8 mouse cellular contexts compared by ENCODE assay signal in genomic region chr7:135716968-135717557, GRCm38 (mm10). TPM values are rescaled to one million over a fixed set of nuclear protein-coding genes. Genes with fewer than 3 reads are reported as not detected.
DNase-seq lines count a peak whose midpoint lies in the region; ATAC-seq and TF ChIP-seq lines count a peak whose summit lies in the region.

No protein-coding gene starts in this region.

- peak overlapping the region; percentile 77 for H3K9ac ChIP-seq in heart, embryonic 13.5 days
- peak overlapping the region; percentile 4; the same call in 1 of the 2 replicates for H3K9ac ChIP-seq in hindbrain, embryonic 11.5 days (ENCODE audit: low read depth, low read length)
- peak overlapping the region; percentile 22; the same call in 1 of the 2 replicates for H3K9ac ChIP-seq in midbrain, embryonic 11.5 days (ENCODE audit: low read length)

- H3K36me3 ChIP-seq in heart, embryonic 13.5 days: no peaks in the 10 kb centered on the region; the same call in 1 of the 2 replicates
- H3K36me3 ChIP-seq in E14TG2a.4 (ENCODE audit: insufficient read depth, low read length): peaks cover 13% of the 10 kb centered on the region
- H3K36me3 ChIP-seq in hindbrain, embryonic 11.5 days (ENCODE audit: control insufficient read depth, insufficient read depth, low read length): no peaks in the 10 kb centered on the region
- no peaks in the 10 kb centered on the region for H3K36me3 ChIP-seq in midbrain, embryonic 11.5 days (ENCODE audit: control insufficient read depth, insufficient read depth, low read length)

- WGBS in heart, embryonic 13.5 days: 68% methylated on average over 7 of the region's 7 CpGs
- WGBS in hindbrain, embryonic 11.5 days: 76% methylated on average over 7 of the region's 7 CpGs
- 76% methylated on average over 7 of the region's 7 CpGs for WGBS in midbrain, embryonic 11.5 days

- DNase-seq in heart, adult 11 months: no peak
- no peak for DNase-seq in hindbrain, embryonic 11.5 days (ENCODE audit: low spot score)
- DNase-seq in midbrain, embryonic 11.5 days (ENCODE audit: low spot score, missing footprints): peak; percentile 81
- DNase-seq in cerebellum, postnatal 10 days: no peak
- no peak for DNase-seq in embryo, embryonic 9.5 days (ENCODE audit: extremely low spot score)
- DNase-seq in kidney, postnatal 4 days: no peak

- TF ChIP-seq CTCF in E14TG2a.4 (conservative IDR thresholded peaks at IDR 0.05; ENCODE audit: low read length): no peak

- peak overlapping the region; percentile 73 for H3K4me2 ChIP-seq in heart, embryonic 13.5 days
- H3K4me2 ChIP-seq in hindbrain, embryonic 11.5 days (replicated peaks; ENCODE audit: low read depth, low read length): peak overlapping the region; percentile 88
- peak overlapping the region; percentile 39 for H3K4me2 ChIP-seq in midbrain, embryonic 11.5 days

- peaks cover 37% of the 10 kb centered on the region for H3K4me1 ChIP-seq in heart, embryonic 13.5 days
- H3K4me1 ChIP-seq in E14TG2a.4 (replicated peaks; ENCODE audit: low read depth, low read length): peaks cover 43% of the 10 kb centered on the region
- peaks cover 2% of the 10 kb centered on the region; the same call in 1 of the 2 replicates for H3K4me1 ChIP-seq in hindbrain, embryonic 11.5 days (replicated peaks; ENCODE audit: control insufficient read depth, insufficient read depth, low read length)
- peaks cover 6% of the 10 kb centered on the region; the same call in 1 of the 2 replicates for H3K4me1 ChIP-seq in midbrain, embryonic 11.5 days (ENCODE audit: control insufficient read depth, insufficient read depth, low read length)

- peak overlapping the region; percentile 53 for H3K27ac ChIP-seq in heart, embryonic 13.5 days (replicated peaks)
- H3K27ac ChIP-seq in hindbrain, embryonic 11.5 days (ENCODE audit: low read depth, low read length): no peak overlapping the region
- H3K27ac ChIP-seq in midbrain, embryonic 11.5 days (ENCODE audit: low read depth, low read length): no peak overlapping the region

- ATAC-seq in heart, embryonic 13.5 days (ENCODE audit: extremely low read depth, insufficient number of reproducible peaks, low FRiP score, low TSS enrichment): no peak
- ATAC-seq in hindbrain, embryonic 11.5 days (ENCODE audit: low FRiP score): 0 out of 2 replicates have a peak, but pooled peaks have one; percentile 0
- no peak for ATAC-seq in midbrain, embryonic 11.5 days (ENCODE audit: low FRiP score)

- no peaks in the 10 kb centered on the region for H3K9me3 ChIP-seq in heart, embryonic 13.5 days
- H3K9me3 ChIP-seq in E14TG2a.4 (ENCODE audit: low read length): no peaks in the 10 kb centered on the region
- no peaks in the 10 kb centered on the region for H3K9me3 ChIP-seq in hindbrain, embryonic 11.5 days (ENCODE audit: control insufficient read depth, low read length)
- no peaks in the 10 kb centered on the region for H3K9me3 ChIP-seq in midbrain, embryonic 11.5 days (ENCODE audit: control insufficient read depth, low read length)

- H3K27me3 ChIP-seq in heart, embryonic 13.5 days (replicated peaks): no peaks in the 10 kb centered on the region
- H3K27me3 ChIP-seq in E14TG2a.4 (ENCODE audit: insufficient read depth, low read length): no peaks in the 10 kb centered on the region
- H3K27me3 ChIP-seq in hindbrain, embryonic 11.5 days (ENCODE audit: control insufficient read depth, insufficient read depth, low read length): no peaks in the 10 kb centered on the region
- no peaks in the 10 kb centered on the region for H3K27me3 ChIP-seq in midbrain, embryonic 11.5 days (ENCODE audit: control insufficient read depth, insufficient read depth, low read length)

- H3K4me3 ChIP-seq in heart, embryonic 13.5 days: peak overlapping the region; percentile 97
- H3K4me3 ChIP-seq in E14TG2a.4 (replicated peaks; ENCODE audit: low read length): peak overlapping the region; percentile 35
- peak overlapping the region; percentile 91 for H3K4me3 ChIP-seq in hindbrain, embryonic 11.5 days (ENCODE audit: low read depth, low read length)
- H3K4me3 ChIP-seq in midbrain, embryonic 11.5 days (ENCODE audit: low read depth, low read length): peak overlapping the region; percentile 95; the same call in 1 of the 2 replicates

RNA-seq across cellular contexts. Expression of gene Mki67, which starts 0.9 kb away (rescaled TPM):
- 23.5 and 26.2 TPM in 2 replicates for polyA plus RNA-seq in heart, embryonic 13.5 days (2015; fragmentation: Nextera tagmentation; extraction: Ambion mirVana)
- 49.7 and 57.5 TPM in 2 replicates for polyA plus RNA-seq in hindbrain, embryonic 11.5 days (2014; fragmentation: Nextera tagmentation; extraction: Ambion mirVana)
- 62.2 and 64.4 TPM in 2 replicates for polyA plus RNA-seq in midbrain, embryonic 11.5 days (2014; fragmentation: Nextera tagmentation; extraction: Ambion mirVana)

Comparison
In these comparisons a context has a peak if more than half of its experiments do, and no peak if none do; other contexts are left out.
1. H3K4me3 ChIP-seq: peak in every context shown above with its lines; median percentile 97 in heart, embryonic 13.5 days; 95 in midbrain, embryonic 11.5 days; 91 in hindbrain, embryonic 11.5 days; 35 in E14TG2a.4.
2. H3K9ac ChIP-seq: peak in every context shown above with its lines; median percentile 77 in heart, embryonic 13.5 days; 22 in midbrain, embryonic 11.5 days; 4 in hindbrain, embryonic 11.5 days.